Mouse (Mus musculus) stomach, postnatal 0 days (tissue): ENCODE measurements at regions not wholly inside any gene's neighbourhood (a gene's known extent, or its start where the extent isn't known, plus 50 kb on each side); places are given as distances from the start of the nearest gene placed in this dataset.

ENCODE experiments used
- CTCF ChIP-seq: IDR thresholded peaks from 2 replicates; pipeline ENCODE4 v1.5.1; 2016; ENCODE audit warnings: antibody characterized with exemption, low read depth, mild to moderate bottlenecking, moderate library complexity
- EP300 ChIP-seq: optimal IDR thresholded peaks from 2 replicates; pipeline ENCODE3; 2016; ENCODE audit warnings: antibody characterized with exemption

- TF ChIP-seq CTCF (no peak), EP300 (no peak)
Measured at GRCm38 (mm10) chr7:136842751-136843150, 51.7 kb upstream of the Mgmt start.
